Mouse (Mus musculus): ENCODE measurements around the gene Ankrd36.
"Not testable (repeated sequence)": the region's sequence is repeated elsewhere in the genome, so short reads cannot be mapped to it uniquely, and the experiment has no call there.

Gene Ankrd36

DNA sequence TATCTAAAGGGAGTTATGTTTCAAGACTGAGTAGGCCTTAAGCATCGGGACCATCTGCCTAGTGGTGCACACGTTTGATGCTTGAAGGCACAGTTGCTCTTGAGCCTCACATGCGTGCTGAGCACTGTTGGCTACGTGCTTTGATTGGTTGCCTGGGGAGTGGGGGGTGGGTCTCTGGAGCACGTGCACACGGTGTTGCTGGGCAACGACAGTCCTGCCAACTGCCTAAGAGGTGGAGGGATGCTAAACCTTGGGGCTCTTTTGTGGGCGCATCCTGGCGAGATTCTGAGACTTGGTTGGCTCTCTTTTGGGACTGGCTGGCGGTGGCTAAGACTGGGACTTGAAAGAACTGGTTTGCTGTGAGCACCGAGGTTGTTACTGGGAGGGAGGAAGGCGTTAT lies at the start of gene Ankrd36:
Gene Ankrd36 (plus strand): TSS at position 211 of the 400 bp plus-strand sequence.
- no peak for DNase-seq

DNA sequence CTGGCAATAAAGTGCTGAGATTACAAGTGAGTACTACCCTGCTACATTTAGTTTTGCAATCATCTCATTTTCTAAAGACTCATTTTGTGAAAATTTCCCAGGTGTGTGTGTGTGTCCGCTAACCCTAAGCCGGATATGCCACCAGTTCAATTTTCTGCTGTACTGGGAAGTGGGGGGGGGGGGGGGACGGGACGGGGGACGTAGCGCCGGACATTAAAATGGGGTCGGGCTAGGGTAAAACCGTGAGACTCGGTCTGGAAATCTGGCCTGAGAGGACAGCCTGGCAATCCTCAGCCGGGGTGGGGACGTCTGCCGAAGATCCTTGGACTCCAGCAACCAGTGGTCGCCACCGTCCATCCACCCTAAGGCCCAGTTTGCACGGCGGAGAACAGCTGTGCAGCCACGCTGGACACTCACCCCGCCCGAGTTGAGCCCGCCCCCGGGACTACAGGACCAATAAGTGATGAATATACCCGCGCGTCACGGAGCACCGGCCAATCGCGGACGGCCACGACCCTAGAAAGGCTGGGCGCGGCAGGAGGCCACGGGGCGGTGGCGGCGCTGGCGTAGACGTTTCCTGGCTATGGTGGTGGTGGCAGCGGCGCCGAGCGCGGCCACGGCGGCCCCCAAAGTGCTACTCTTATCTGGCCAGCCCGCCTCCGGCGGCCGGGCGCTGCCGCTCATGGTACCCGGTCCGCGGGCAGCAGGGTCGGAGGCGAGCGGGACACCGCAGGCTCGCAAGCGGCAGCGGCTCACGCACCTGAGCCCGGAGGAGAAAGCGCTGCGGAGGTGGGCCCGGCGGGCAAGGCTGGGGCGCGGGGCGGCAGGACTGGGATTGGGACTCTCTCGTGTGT lies 48.8 kb upstream of the Ankrd36 start, which contains the start of gene Xbp1:
Gene Xbp1 (plus strand): TSS at position 248 of the 854 bp plus-strand sequence.
- peak; percentile 94 for DNase-seq

DNA sequence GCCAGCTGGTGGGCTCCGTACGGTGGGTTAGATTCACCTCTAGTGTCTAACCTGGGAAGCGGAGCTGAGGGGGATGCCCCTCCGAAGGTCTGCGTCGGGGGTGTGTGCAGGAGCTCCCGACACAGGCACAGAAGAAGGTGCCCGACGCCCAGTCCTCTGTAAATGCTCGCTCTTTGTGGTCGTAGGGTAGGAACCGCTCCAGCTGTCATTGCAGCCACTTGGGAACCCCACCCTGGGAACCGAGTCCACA lies 48.3 kb upstream of the Ankrd36 start:
- DNase-seq, result no peak

DNA sequence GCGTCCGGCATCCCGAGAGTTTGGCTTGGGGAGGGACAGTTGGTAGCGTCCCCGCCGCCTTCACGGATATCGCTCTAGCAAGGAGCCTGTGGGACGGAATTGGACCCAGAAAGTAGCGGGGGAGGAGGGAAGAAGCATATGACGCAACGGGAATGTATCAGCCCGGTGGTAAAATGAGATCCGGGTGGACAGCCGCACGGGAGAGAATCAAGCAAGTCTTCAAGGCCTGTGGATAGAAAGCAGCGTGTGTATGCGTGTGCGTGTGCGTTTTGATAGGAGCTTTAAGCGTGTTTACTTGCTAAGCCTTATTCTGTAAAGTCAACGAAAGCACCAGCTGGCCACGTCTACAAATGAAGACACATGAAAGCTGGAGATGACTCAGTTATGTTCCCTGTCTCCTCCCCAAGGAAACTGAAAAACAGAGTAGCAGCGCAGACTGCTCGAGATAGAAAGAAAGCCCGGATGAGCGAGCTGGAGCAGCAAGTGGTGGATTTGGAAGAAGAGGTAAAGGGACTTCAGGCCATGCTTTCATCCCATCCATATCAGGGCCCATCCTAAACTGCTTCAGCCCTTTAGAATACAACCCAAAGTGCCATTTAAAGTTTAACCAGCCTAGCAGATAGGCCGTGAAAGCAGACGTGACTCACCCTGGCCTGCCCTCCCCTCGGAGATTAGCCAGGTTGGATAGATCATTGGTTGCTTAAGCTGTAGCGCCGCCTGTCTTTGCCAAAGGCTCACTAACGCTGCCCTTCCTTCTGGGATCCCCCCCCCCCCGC lies 47.8 kb upstream of the Ankrd36 start:
- DNase-seq, result peak; percentile 48

DNA sequence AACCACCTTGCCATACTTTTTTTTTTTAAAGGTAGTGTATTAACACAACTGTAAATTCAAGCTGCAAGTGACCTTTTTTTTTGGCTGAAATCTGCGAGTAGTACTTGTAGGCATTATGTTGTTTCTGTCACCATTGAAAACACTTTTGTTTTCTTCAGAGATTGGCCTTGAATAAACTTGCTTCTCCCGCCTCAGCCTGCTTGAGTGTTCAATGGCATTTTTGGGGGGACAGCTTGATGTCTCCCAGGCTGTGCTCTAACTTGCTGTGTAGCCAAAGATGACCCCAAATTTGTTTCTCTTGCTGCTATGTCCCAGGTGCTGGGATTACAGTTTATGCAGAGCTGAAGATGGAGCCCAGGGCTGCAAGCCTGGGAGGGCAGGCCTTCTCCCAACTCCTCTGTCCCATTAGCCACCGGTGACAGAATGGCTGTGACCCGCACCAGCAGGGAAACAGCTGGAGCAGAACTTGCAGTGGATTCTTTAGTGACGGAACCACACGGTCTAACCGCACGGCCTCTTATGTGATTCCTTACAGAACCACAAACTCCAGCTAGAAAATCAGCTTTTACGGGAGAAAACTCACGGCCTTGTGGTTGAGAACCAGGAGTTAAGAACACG lies 46.6 kb upstream of the Ankrd36 start:
- no peak for DNase-seq

DNA sequence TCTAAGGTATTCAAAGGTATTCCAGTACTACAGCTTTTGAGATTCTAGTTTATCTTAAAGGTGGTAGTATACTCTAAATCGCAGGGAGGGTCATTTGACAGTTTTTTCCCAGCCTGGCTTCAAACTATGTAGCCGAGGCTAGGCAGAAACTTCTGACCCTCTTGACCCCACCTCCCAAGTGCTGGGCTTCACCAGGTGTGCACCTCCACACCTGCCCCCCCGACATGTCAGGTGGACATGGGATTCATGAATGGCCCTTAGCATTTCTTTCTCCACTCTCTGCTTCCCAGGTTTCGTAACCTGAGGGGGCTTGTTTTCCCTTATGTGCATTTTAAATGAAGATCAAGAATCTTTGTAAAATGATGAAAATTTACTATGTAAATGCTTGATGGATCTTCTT lies 44.1 kb upstream of the Ankrd36 start:
- DNase-seq, result no peak

DNA sequence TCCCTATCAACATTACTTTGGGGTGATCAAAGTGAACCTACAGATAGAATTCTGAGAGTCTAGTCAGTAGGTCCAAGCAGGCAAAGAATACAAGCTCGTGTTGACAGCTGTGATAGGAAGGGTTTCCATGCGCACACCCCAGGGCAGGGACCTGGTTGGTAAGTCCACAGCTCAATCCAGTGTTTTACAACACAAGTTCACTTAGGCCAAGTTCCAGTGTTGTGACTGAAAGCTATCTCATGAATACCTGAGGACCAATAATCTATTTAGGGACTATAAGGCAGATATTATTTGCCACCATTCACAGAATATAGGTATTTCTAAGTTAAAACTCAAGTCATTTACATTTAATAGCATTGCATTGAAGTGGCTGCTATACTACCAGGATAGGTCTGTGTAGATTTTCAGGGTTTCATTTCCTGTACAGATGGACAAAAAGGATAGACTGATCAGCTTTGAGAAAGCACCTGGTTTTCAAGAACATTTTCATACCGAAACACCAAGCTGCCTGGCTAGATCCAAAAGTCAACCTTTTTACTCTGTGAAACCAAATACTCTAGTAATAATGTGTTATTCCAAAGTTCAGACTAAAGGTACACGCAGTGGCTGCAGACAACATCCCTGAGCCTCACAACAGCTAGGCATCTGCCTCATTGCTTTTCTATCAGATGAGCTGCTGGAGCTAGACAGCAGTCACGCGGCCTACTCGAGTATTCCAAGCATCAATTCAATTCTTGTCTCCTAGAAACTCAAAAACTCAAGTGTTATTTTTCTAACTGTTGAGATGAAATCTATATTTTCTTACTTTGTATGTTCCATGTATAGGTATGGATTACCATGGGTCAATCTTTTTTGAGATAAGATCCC lies 42.7 kb upstream of the Ankrd36 start:
- DNase-seq, result no peak

DNA sequence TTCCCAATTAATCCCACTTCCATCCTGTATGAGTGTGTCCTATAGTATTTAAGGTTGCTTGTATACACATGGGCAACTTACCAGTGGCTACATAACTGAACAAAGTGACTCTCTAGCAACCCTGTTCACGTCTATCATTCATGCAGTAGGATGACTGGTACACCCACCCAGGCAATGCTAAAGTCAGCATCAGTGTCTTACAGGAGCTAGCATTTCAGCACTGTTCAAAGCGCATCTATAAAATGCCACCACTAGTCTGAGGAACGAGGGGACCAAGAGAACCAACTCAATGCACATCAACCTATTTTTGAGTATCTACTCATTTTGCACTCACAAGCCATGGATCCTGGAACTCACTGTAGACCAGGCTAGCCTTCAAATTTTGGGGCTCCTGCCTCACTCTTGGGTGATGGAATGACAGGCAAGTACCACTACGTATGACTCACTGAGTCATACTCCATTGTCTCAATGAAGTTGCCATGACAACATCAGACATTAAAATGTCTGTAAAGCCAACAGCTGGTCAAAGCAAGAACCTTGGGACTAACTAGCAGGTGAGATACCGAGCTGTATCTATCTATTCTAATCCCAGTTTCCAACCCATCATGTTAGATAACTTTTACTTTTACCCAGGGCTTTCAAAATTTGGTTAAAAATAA lies 41.5 kb upstream of the Ankrd36 start:
- no peak for DNase-seq

DNA sequence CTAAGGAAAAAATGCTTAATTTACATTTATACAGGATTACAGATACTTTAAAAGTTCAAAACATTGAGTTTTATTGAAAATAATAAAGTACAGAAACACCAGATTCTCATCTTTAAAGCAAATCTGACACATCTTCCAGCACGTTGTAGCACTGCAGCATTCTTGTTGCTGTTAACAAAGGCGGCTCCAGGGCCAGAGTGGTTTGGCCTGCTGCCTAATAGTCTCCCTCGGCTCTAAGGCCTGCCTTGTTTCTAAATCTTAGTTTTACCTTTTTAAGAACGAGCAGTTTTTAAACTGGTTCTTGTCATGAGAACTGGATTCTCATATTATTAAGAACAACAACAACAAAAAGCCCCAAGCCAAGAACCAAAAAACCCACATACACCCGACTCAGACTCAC lies 40.6 kb upstream of the Ankrd36 start:
- no peak for DNase-seq

DNA sequence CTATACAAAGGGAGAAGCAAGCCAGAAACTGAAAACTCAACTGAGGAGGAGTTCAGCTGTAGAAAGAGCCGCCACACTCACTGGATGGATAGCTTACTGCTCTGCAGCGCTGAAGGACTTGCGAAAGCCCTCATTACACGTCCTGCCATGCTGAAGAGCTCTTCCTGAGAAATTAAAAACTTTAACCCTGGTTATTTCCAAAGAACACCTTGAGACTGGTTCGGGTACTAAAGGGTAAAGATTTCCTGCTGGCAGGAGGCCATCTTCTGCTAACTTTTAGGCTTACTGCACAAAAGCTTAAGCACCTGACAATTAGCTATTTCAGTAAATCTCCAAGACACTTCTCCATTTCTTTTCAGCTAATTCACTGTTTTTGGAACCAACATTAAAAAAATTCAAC lies 39.3 kb upstream of the Ankrd36 start:
- no peak for DNase-seq

DNA sequence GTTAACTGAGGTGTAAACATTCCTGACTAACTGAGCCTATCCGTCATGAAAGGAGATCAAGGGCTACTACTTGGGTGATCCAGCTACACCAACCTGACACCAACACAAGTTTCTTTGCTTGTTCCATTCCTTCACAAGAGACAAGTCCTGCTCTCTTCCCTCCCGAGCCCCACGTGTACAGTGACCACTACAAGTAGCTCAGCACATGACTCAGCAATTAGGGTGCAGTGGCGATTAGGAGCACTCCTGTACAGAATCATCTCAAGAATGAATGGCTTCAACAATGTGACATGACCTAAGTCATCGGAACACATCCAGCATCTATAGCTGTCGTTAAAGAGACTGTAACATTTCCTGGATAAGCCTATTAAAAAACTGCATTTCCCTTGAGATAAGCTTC lies 38.8 kb upstream of the Ankrd36 start:
- DNase-seq, result no peak

DNA sequence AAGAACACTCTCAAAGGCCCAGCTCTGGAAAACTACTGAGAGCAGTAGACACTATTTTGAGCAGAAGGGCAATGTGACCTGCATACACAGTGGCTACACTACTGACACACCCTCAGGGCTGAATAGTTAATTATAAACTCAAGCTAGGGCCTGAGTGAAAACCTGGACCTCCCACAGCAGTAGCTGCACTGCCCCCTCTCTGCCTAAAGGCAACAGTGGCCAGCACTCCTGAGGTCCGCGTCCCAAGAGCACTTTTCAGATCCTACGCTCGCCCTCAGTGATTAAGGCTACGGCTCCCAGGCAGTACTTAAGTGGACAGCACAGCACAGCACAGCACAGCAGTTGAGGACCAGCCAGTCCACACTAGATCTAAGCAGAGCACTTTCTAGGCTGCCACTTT lies 36.4 kb upstream of the Ankrd36 start:
- DNase-seq, result no peak

DNA sequence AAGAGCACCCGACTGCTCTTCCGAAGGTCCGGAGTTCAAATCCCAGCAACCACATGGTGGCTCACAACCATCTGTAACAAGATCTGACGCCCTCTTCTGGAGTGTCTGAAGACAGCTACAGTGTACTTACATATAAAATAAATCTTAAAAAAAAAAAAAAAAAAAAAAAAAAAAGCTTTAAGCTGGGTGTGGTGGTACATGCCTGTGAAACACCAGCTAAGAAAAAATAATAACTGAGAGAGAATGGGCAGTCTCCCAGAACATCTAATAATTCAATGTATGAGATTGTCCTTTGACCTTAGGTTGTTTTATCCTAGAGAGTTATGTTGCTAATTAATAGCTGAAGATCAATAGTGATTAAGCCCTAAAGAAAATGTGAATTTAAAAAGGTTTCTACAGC lies 32.0 kb upstream of the Ankrd36 start:
- DNase-seq, result not testable (repeated sequence)

DNA sequence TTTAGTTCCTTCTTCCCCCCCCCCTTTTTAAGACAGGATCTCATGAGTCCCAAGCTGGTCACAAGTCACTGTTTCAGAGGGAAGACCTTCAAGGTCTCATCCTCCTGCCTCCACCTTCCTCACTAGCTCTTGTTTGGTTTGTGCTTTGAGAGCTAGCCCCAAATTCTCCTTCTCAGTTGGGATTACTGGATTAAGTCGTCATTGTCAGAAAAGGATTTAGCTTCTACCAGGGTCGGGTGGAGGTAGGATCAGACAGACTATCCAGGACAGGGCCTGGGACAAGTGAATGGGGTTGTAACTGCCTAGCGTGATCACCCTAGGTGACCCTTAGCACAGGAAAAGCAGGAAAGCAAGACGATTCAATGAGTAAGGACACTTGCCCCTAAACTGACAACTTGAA lies 29.2 kb upstream of the Ankrd36 start:
- DNase-seq, result no peak

DNA sequence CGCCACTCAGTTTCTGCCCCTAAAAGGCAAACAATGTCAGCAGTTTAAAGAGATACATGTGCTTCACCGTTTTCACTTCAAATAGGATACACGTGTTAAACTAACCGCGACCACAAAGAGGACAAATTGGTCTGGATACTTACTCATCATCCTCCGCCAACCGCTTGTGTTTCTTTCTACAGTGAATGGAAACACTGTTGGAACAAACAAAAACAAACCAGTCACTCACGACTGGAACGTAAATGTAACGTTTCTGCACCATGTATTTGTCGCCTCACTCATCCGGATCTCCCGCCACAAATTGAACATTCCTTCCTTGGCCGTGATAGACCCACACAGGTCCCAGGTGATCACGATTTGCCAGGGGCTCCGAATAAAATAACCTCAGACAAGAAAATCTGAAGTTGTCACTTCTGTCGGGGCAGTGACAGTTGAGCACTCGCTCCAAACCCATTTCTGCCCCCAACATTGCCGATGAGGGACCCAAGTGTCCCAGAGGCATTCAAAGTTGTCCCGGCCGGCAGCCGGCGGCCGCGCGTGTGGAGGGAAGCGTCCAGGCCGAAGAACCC lies 28.2 kb upstream of the Ankrd36 start:
- DNase-seq, result peak; percentile 17

DNA sequence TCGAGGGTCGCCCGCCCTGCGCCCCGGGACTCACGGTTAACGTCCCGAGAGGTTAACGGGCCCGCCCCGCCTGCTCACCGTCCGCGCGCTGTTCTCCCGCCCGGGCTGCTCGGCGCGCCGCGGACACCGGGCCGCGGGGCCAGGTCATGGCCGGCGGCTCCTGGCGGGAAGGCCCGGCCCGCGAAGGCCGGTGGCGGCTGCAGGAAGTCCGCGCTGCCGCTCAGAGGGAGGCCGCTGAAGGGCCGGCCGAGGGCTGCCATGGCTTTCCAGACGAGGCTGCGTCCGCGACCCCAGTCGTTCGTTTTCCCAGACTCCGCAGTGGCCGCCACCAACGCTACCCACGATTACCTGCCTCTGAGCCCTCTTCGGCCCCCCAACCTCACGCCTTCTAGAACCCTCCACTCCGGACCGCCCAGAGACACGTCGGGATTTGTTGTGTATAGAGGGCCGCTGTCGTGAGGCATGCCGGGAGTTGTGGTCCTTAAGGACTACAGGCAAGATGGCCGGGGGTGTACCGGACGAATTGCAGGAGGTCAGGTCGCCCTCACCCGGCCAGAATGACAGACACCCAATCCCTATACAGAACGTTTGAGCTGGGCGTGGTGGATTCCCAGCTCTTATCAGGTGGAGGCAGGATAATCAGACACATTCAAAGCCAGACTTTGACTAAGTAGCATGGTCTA lies 27.5 kb upstream of the Ankrd36 start, which contains the start of gene Ccdc117:
Gene Ccdc117 (minus strand): TSS at position 389 of the 683 bp plus-strand sequence.
- DNase-seq, result peak; percentile 75

DNA sequence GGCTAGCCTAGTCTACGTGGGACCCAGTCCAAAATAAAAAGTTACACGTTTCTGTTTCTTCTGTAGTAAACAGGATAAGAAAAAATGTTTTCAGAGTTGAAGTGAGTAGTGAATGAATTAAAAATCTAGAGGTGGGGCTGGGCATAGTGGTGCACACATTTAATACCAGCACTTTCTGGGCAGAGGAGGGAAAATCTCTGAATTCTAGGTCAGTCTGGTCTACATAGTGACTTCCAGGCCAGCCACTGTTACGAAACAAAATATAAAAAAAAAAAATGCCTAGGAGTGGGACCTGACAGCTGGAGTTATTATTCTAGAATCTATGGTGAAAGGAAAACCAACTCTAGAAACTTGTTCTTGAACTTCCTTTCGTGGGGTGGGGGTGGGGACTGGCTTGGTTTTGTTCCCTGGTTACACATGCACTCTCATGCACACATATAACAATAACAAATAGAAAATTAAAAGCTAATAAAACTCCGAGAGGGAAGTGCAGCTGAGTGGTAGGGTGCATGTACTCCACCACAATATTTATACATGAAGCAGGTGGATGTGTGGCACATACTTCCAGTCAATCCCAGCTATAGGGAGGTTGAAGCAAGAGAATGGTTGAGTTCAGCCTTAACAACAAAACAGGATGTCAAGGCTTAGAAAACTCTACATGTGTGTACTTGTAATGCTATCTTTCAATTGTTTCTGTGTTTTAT lies 26.9 kb upstream of the Ankrd36 start:
- DNase-seq, result no peak

DNA sequence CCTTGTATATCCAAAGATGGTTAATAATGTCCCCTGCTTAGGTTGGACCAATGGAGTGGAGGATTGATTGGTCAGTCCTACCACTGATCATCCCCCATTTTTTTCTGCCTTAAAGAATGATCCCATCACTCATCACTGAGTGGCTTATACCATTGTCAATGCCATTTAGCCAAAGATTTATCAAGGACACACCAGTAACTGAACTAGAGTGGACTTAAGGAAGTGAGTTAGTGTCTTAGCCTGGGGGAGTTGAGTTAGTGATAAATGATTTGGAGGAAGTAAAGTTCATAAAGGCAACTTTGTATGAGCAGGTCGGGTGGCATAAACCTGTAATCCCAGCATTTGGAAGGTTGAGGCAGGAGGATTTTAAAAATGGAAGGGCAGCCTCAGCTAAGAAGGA lies 26.2 kb upstream of the Ankrd36 start:
- DNase-seq, result no peak

DNA sequence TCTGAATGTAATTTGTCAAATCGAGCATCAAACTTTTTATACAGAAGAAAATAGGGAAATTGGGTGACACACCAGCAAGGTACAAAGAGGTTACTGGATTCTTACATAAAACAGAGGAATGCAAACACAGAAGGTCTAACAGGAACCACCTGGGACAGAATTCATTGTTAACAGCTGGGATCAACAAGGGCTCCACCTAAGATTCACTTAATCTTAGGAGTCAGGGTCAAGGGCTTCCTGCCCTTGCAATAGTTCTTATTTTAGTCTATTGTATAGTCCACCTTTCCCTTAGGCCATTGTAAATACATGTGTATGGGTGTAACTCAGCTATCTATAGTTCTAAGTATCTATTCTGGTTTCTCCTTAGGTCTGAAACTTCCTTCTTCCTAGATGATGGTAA lies 24.8 kb upstream of the Ankrd36 start:
- not testable (repeated sequence) for DNase-seq

DNA sequence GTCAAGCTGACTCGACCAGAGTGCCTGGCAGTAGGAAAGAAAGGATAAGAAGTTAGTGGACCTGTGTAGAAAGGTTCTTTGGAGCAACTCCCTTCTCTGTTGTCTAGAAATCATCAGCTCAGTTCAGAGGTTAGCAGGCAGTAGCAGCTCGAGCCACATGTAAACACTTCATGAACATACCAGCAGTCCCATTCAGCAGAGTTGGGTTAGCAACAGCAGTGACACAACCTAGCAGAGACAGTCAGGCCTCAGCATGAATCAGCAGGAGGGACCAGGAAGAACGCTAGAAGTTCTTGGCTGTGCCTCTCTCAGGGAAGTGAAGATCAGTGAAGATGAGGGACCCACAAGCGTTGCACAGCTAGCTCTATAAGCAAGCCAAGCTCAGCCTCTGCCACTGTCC lies 24.0 kb upstream of the Ankrd36 start:
- DNase-seq, result no peak

DNA sequence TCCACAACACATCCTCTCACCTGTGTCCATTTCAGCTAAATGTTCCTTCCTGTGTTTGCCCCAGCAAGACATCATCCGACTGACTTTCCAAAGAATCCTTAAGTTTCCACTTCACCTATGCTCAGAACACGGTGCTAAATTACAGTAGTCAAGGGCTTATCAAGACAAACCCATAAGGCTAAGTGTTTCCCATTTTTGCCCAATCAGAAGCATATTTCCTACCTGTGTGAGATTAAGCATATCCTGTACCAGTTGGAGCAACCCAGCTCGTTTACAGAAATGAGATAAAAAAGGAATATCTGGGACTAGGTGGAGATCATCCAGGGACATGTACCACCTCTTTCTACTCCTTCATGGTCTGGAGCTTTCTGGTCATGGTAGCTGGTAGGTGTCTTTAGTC lies 22.8 kb upstream of the Ankrd36 start:
- DNase-seq, result no peak
